Mouse (Mus musculus) bone marrow, adult 2 months (tissue): ENCODE results near the gene Zfp935. TPM values are rescaled to one million over a fixed set of nuclear protein-coding genes. Genes with fewer than 3 reads are reported as not detected.
"Not testable (repeated sequence)": the region's sequence is repeated elsewhere in the genome, so short reads cannot be mapped to it uniquely, and the experiment has no call there.

ENCODE experiments used
- H3K27ac ChIP-seq: fragments of 200-500 bp; 2 replicates; pipeline ENCODE4 v1.5.1; 2012; ENCODE audit warnings: low read depth, mild to moderate bottlenecking, control low read depth, inconsistent platforms, low read length; ENCODE audit not compliant: control insufficient read depth, poor library complexity, insufficient read depth
- H3K4me1 ChIP-seq: fragments of 200-500 bp; 2 replicates; pipeline ENCODE4 v1.6.1; 2011; ENCODE audit warnings: low read length; ENCODE audit not compliant: control insufficient read depth, insufficient read depth
- H3K4me3 ChIP-seq: fragments of 200-500 bp; replicated peaks from 2 replicates; pipeline ENCODE3; 2011; ENCODE audit warnings: mild to moderate bottlenecking, low read depth, low read length, control low read depth; ENCODE audit not compliant: control insufficient read depth
- CTCF ChIP-seq: fragments of 200-500 bp; IDR thresholded peaks from 2 replicates; pipeline ENCODE4 v1.5.1; 2011; ENCODE audit warnings: low read length, control low read depth; ENCODE audit not compliant: control insufficient read depth, insufficient read depth
- WGBS: fragments of 180-500 bp; shearing (Covaris S2); methylation state at CpG from one replicate; pipeline ENCODE4 v1.1.7; 2018; 5-methylcytosine and 5-hydroxymethylcytosine counted together
- polyA plus RNA-seq: library from polyadenylated mRNA; stranded (reverse); fragments of >200 nt; gene quantifications from 2 replicates; pipeline ENCODE4 v1.2.4, GENCODE M21; 2011; ENCODE audit warnings: low replicate concordance; ENCODE audit not compliant: missing spikeins, insufficient read depth, insufficient read length

The Zfp935 gene
- polyA plus RNA-seq = not detected in 2 replicates

DNA sequence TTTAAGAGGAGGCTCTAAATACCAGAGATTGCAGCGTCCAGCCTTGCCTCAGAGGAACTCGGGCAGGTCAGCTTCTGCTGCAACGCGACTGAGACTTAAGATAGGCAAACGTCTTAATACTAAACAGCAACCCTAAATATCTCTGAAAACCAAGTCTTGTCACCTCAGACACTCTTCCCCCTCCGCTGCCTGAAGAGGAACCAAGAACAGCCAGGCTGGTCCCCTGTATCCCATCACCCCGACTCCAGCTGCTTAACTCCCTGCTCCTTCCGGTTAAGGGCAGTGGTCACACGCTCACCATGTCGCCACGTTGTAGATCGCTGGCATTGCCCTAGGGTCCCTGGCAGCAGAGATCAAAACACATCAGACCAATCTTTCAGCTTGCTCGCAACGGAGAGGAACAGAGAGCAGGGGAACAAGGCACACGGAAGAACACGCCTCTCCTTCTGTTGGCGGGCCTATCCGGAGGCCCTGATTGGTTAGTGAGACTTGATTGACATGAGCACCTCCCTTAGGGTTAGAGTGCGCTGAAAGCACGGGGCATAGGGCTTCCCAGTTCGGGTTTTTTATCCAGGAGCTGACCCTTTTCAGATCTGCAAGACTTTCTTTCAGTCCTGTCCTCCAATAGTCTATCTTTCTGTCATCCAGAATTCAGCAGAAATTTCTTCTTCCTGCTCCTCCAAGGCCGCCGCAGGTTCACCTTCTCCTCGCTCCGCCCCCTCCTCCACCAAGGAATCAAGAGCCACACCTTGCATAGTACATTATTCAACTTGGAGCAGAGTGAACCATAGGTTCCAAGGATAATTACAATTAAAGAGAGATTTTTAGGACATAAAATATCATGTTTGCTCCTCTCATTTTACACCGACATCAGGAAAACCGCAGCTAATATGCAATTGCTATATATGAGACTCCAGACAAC is at the start of gene Zfp935:
Gene Zfp935, minus strand, starts transcription at position 323 of the 922 bp plus-strand sequence.
- not testable (repeated sequence) for H3K27ac ChIP-seq, H3K4me1 ChIP-seq
- peak within 1 kb of the TSS; percentile 22 for H3K4me3 ChIP-seq
- WGBS = 4% methylated on average over 27 of the region's 27 CpGs

DNA sequence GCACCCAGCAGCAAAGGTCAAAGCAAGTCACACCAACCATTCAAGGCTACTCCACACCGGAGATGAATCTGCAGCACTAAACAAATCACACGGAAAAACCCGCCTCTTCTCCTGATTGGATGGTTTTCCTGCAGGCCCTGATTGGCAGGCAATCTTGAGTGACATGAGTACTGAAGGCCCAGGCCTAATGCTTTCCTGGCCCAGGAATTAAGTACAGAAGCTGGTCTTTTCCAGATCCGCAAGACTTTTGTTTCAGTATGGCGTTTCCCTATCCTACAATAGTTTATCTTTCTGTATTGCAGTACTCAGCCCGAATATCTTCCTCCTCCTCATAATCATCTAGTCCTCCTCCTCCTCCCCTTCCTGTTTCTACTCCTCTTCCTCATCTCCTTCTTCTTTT is 12.8 kb upstream of the Zfp935 start, which contains the start of gene Zfp934:
Gene Zfp934, minus strand, starts transcription at position 101 of the 400 bp plus-strand sequence.
- H3K4me3 ChIP-seq, H3K4me1 ChIP-seq, H3K27ac ChIP-seq: not testable (repeated sequence)
- 84% methylated on average over 4 of the region's 6 CpGs for WGBS

DNA sequence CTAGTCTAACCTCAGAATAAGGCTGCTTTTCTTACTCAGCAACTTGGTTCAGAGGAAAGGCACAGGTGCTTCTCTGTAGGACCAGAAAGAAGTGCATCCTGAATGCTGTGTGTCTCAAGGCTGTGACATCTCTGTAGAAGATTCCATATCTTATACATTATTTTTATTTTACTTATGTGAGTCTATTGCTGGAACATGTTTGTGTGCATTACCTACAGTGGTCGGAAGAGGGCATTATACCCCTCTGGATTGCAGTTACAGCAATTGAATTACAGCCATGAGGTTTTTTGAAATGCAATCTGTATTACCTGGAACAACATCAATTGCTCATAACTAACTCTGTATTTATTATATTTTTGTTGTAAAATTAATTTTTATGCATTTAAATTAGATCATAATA is 3.4 kb upstream of the Zfp935 start:
- not testable (repeated sequence) for H3K27ac ChIP-seq, H3K4me1 ChIP-seq, H3K4me3 ChIP-seq
- 0% methylated on average over 1 of the region's 1 CpGs for WGBS

- not testable (repeated sequence) for H3K4me1 ChIP-seq, H3K4me3 ChIP-seq, H3K27ac ChIP-seq
Measured at GRCm38 (mm10) chr13:62530129-62530528, 28.2 kb downstream of the Zfp935 start.

DNA sequence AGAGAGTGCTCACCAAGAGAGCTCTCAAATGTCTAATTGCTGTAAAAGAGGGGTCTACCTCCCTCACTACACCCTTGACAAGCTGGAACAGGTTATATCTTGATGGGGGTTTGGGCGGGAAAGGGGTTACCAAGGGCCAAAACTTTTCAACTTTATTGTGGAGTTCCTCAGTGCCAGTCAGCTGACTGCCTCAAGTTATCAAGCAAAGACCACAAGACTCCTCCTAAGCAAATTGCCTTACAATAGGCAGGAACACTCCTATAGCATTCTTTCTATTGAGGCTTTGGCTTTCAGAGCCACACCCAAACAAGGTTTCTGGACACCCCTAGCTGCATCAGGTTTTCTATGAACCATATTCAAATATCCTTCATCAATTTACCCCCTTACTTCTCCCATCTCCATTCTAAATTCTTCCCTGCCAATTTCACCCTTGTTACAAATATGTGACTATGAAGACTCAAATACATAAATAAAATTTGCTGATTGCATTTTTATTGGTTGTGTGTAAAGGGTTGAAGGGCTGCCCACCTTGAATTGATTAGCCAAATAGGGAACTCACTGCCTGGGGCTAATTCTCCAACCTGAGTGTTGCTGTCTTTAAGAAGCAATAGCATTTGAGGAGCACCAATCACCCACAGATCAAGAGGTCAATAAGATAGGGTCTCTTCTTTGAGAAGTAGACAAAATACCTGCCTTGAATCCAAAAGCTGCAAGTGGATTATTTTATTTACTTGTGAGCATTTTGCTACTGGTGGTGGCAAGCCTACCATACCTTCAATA is 47.5 kb downstream of the Zfp935 start:
- 79% methylated on average over 1 of the region's 1 CpGs for WGBS
- not testable (repeated sequence) for H3K4me3 ChIP-seq, H3K4me1 ChIP-seq, H3K27ac ChIP-seq

DNA sequence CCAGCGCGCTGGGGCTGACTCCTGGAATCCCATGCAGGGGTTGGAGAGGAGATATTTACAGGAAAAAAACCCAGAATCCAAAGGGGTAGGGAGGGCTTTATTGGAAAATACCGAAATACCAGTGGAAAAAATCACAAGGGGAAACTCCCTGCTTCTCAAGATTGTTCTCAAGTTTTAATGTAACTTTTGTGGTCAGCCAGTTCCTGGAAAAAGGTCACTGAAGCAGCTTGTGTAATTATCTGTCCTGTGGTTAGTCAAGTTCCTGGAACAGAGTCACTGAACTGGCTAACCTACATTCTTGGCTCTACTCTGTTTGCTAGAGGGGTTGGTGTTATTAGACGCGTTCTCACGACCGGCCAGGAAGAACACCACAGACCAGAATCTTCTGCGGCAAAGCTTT is 85.7 kb downstream of the Zfp935 start:
- H3K27ac ChIP-seq, H3K4me3 ChIP-seq, H3K4me1 ChIP-seq: not testable (repeated sequence)
- 86% methylated on average over 8 of the region's 8 CpGs for WGBS

- peak; percentile 35; the same call in 1 of the 2 replicates for TF ChIP-seq CTCF
- H3K4me1 ChIP-seq, H3K27ac ChIP-seq, H3K4me3 ChIP-seq: not testable (repeated sequence)
Measured at GRCm38 (mm10) chr13:62469947-62470346, 88.4 kb downstream of the Zfp935 start.

- Histone ChIP-seq H3K4me3 (peak within 1 kb of the TSS; percentile 97), H3K27ac (peak within 1 kb of the TSS; percentile 49)
- H3K4me1 ChIP-seq = not testable (repeated sequence)
- WGBS = 2% methylated on average over 28 of the region's 28 CpGs
Measured at GRCm38 (mm10) chr13:62466424-62467334, 91.6 kb downstream of the Zfp935 start, which contains the start of gene Gm49359. TSS of gene Gm49359 (minus strand) at chr13:62466832.

Other genes starting within 250 kb of the Zfp935 start
- gene Gm3604, start 175.3 kb downstream of the Zfp935 start, polyA plus RNA-seq = 1.7 and 2.7 TPM in 2 replicates
- gene Gm49359, start 91.7 kb downstream of the Zfp935 start, polyA plus RNA-seq = 0.97 and 4.9 TPM in 2 replicates
- gene Zfp934, start 12.7 kb upstream of the Zfp935 start, polyA plus RNA-seq = 8.7 and 13.3 TPM in 2 replicates
- gene 6720489N17Rik, start 65.7 kb upstream of the Zfp935 start, polyA plus RNA-seq = 2.6 and 4.9 TPM in 2 replicates
- gene Platr25, start 202.2 kb upstream of the Zfp935 start, polyA plus RNA-seq = 2.5 and 9.4 TPM in 2 replicates
- 1.6 and 2.4 TPM in 2 replicates for gene Gm5141, start 227.3 kb upstream of the Zfp935 start, polyA plus RNA-seq